Mouse (Mus musculus) limb, embryonic 14.5 days (tissue): Measurements from ENCODE around the gene Arpc1a. TPM values are rescaled to one million over a fixed set of nuclear protein-coding genes. Genes with fewer than 3 reads are reported as not detected.

Source experiments
- ATAC-seq: fragments of 200-750 bp; cut with Nextera tagmentation; 2 replicates; pipeline ENCODE4 v1.8.0; 2017; ENCODE audit warnings: low read depth, moderate number of reproducible peaks, moderate TSS enrichment; ENCODE audit not compliant: low FRiP score
- DNase-seq: peaks from one replicate; pipeline ENCODE4 v3.0.0-alpha.2; 2015; ENCODE audit warnings: low spot score
- H3K27ac ChIP-seq: fragments of 300-500 bp; sonication (generic); replicated peaks from 2 replicates; pipeline ENCODE4 v1.5.1; 2014; ENCODE audit warnings: low read depth, mild to moderate bottlenecking, low read length, moderate library complexity, mixed read lengths
- H3K27me3 ChIP-seq: fragments of 300-500 bp; sonication (generic); 2 replicates; pipeline ENCODE4 v1.6.1; 2014; ENCODE audit warnings: low read length, mixed read lengths; ENCODE audit not compliant: control insufficient read depth, insufficient read depth
- H3K36me3 ChIP-seq: fragments of 300-500 bp; sonication (generic); 2 replicates; pipeline ENCODE4 v1.6.1; 2014; ENCODE audit warnings: mild to moderate bottlenecking, low read length, moderate library complexity, mixed read lengths; ENCODE audit not compliant: control insufficient read depth, insufficient read depth
- H3K4me1 ChIP-seq: fragments of 300-500 bp; sonication (generic); 2 replicates; pipeline ENCODE4 v1.6.1; 2014; ENCODE audit warnings: antibody characterized with exemption, low read length, mixed read lengths; ENCODE audit not compliant: control insufficient read depth, insufficient read depth
- H3K4me2 ChIP-seq: fragments of 300-500 bp; sonication (generic); replicated peaks from 2 replicates; pipeline ENCODE4 v1.6.1; 2014; ENCODE audit warnings: low read depth, mild to moderate bottlenecking, low read length, moderate library complexity; ENCODE audit not compliant: severe bottlenecking
- H3K4me3 ChIP-seq: fragments of 300-500 bp; sonication (generic); replicated peaks from 2 replicates; pipeline ENCODE4 v1.5.1; 2014; ENCODE audit warnings: low read length
- H3K9ac ChIP-seq: fragments of 300-500 bp; sonication (generic); 2 replicates; pipeline ENCODE4 v1.6.1; 2014; ENCODE audit warnings: mild to moderate bottlenecking, low read depth, low read length, moderate library complexity; ENCODE audit not compliant: severe bottlenecking
- H3K9me3 ChIP-seq: fragments of 300-500 bp; sonication (generic); 2 replicates; pipeline ENCODE4 v1.6.1; 2016; ENCODE audit warnings: low read length; ENCODE audit not compliant: control insufficient read depth
- POLR2A ChIP-seq: fragments of 200-500 bp; IDR thresholded peaks from 2 replicates; pipeline ENCODE4 v1.8.0; 2012; ENCODE audit warnings: inconsistent platforms, mild to moderate bottlenecking, moderate library complexity, borderline replicate concordance; ENCODE audit not compliant: insufficient read depth, insufficient read length; ENCODE audit errors: extremely low read depth
- WGBS: fragments of 180-500 bp; shearing (Covaris S2); extraction: QIAGEN DNeasy Blood & Tissue Kit; methylation state at CpG from one replicate; pipeline ENCODE4 v1.1.7; 2014; 5-methylcytosine and 5-hydroxymethylcytosine counted together
- polyA plus RNA-seq, 2 experiments: library from polyadenylated mRNA; depleted of rRNA in 1 of 2; stranded (reverse) in 1 of 2; unstranded in 1 of 2; fragments of >200 nt; fragmentation: Nextera tagmentation in 1 of 2; extraction: Ambion mirVana in 1 of 2; gene quantifications; 2 replicates each; pipeline versions ENCODE4 v1.2.1 to v1.2.3; 2012 to 2014

The Arpc1a gene
- polyA plus RNA-seq, 2 experiments: 142 to 145 TPM

GRCm38 (mm10) chr5:145114071-145114605 lies 30.5 kb downstream of the Arpc1a start, which contains the start of gene Arpc1b:
TSS of gene Arpc1b (plus strand) at chr5:145114215.
- WGBS: 3% methylated on average over 44 of the region's 53 CpGs

GRCm38 (mm10) chr5:145114606-145115473 lies 31.2 kb downstream of the Arpc1a start:
- Histone ChIP-seq H3K27me3 (no peaks in the 10 kb centered on the region), H3K9ac (peak overlapping the region; percentile 76), H3K9me3 (0 out of 2 replicates have a peak, but pooled peaks cover 5% of the 10 kb centered on the region), H3K27ac (peak overlapping the region; percentile 68), H3K4me3 (peak overlapping the region; percentile 69), H3K36me3 (peaks cover 12% of the 10 kb centered on the region), H3K4me1 (peaks cover 17% of the 10 kb centered on the region), H3K4me2 (peak overlapping the region; percentile 85)
- TF ChIP-seq POLR2A: no peak
- 11% methylated on average over 36 of the region's 40 CpGs for WGBS
- ATAC-seq (no peak), DNase-seq (peak; percentile 73)

More at GRCm38 (mm10) chr5:145114071-145114605, 30.5 kb downstream of the Arpc1a start, which contains the start of gene Arpc1b:
- Histone ChIP-seq H3K27me3 (no peaks in the 10 kb centered on the region), H3K4me1 (peaks cover 17% of the 10 kb centered on the region), H3K9ac (peak within 1 kb of the TSS; percentile 76), H3K36me3 (peaks cover 19% of the 10 kb centered on the region), H3K4me3 (peak within 1 kb of the TSS; percentile 69), H3K27ac (peak within 1 kb of the TSS; percentile 68), H3K9me3 (0 out of 2 replicates have a peak, but pooled peaks cover 1% of the 10 kb centered on the region), H3K4me2 (peak within 1 kb of the TSS; percentile 85)
- DNase-seq: peak; percentile 54
- TF ChIP-seq POLR2A: no peak
- ATAC-seq: peak; percentile 55

GRCm38 (mm10) chr5:145115736-145116135 lies 32.1 kb downstream of the Arpc1a start:
- 71% methylated on average over 5 of the region's 5 CpGs for WGBS
- peaks cover 3% of the 10 kb centered on the region for H3K36me3 ChIP-seq
- TF ChIP-seq POLR2A: no peak
- 0 out of 2 replicates have a peak, but pooled peaks cover 5% of the 10 kb centered on the region for H3K9me3 ChIP-seq
- DNase-seq: no peak
- H3K4me2 ChIP-seq: peak overlapping the region; percentile 85
- H3K9ac ChIP-seq: peak overlapping the region; percentile 21; the same call in 1 of the 2 replicates
- H3K4me1 ChIP-seq: peaks cover 19% of the 10 kb centered on the region
- H3K27ac ChIP-seq: peak overlapping the region; percentile 62
- H3K4me3 ChIP-seq: peak overlapping the region; percentile 4; the same call in 1 of the 2 replicates
- ATAC-seq: no peak
- H3K27me3 ChIP-seq: no peaks in the 10 kb centered on the region

- 18% methylated on average over 4 of the region's 4 CpGs for WGBS
- Histone ChIP-seq H3K9ac (peak overlapping the region; percentile 21; the same call in 1 of the 2 replicates), H3K27me3 (no peaks in the 10 kb centered on the region), H3K4me1 (peaks cover 21% of the 10 kb centered on the region), H3K4me2 (peak overlapping the region; percentile 85), H3K9me3 (0 out of 2 replicates have a peak, but pooled peaks cover 5% of the 10 kb centered on the region), H3K36me3 (0 out of 2 replicates have a peak, but pooled peaks cover under 1% of the 10 kb centered on the region), H3K27ac (peak overlapping the region; percentile 62), H3K4me3 (peak overlapping the region; percentile 4; the same call in 1 of the 2 replicates)
- no peak for TF ChIP-seq POLR2A
- ATAC-seq (peak; percentile 50), DNase-seq (peak; percentile 80)
These were observed 32.7 kb downstream of the Arpc1a start for GRCm38 (mm10) chr5:145116316-145116715.

- H3K4me1 ChIP-seq: peaks cover 21% of the 10 kb centered on the region
- 0 out of 2 replicates have a peak, but pooled peaks cover 5% of the 10 kb centered on the region for H3K9me3 ChIP-seq
- DNase-seq (peak; percentile 44), ATAC-seq (no peak)
- H3K36me3 ChIP-seq: 0 out of 2 replicates have a peak, but pooled peaks cover 6% of the 10 kb centered on the region
- no peak overlapping the region for H3K9ac ChIP-seq
- TF ChIP-seq POLR2A: no peak
- H3K4me2 ChIP-seq: peak overlapping the region; percentile 85
- 0 out of 2 replicates have a peak overlapping the region, but pooled peaks have one; percentile 4 for H3K4me3 ChIP-seq
- H3K27me3 ChIP-seq: no peaks in the 10 kb centered on the region
- peak overlapping the region; percentile 62 for H3K27ac ChIP-seq
- WGBS: 53% methylated on average over 10 of the region's 10 CpGs
These were observed 33.3 kb downstream of the Arpc1a start for GRCm38 (mm10) chr5:145116916-145117315.
